Mouse (Mus musculus) CH12.LX (cell line): ENCODE measurements around the gene Odf2l. TPM values are rescaled to one million over a fixed set of nuclear protein-coding genes. Genes with fewer than 3 reads are reported as not detected.

ENCODE experiments used
- DNase-seq: peaks from one replicate; pipeline ENCODE4 v3.0.0-alpha.2; 2013; ENCODE audit errors: extremely low read depth
- H3K27ac ChIP-seq: 2 replicates; pipeline ENCODE4 v1.5.1; 2012; ENCODE audit warnings: low read depth, mild to moderate bottlenecking, control low read depth, moderate library complexity; ENCODE audit not compliant: insufficient read depth
- H3K27me3 ChIP-seq: replicated peaks from 2 replicates; pipeline ENCODE3; 2012; ENCODE audit warnings: inconsistent platforms
- H3K36me3 ChIP-seq, 2 experiments: replicated peaks in 1 of 2; 2 replicates each; pipeline versions ENCODE3 to v1.6.1; 2012; ENCODE audit warnings: inconsistent platforms in 1 of 2, low read length in 1 of 2, mild to moderate bottlenecking in 1 of 2, mixed read lengths in 1 of 2, moderate library complexity in 1 of 2; ENCODE audit not compliant: control insufficient read depth in 1 of 2, insufficient read depth in 1 of 2
- H3K4me1 ChIP-seq, 2 experiments: 2 replicates each; pipeline ENCODE4 v1.6.1; 2012; ENCODE audit warnings: inconsistent platforms in 1 of 2, moderate library complexity in 1 of 2; ENCODE audit not compliant: insufficient read depth in 2 of 2, control insufficient read depth in 1 of 2
- H3K4me2 ChIP-seq: 2 replicates; pipeline ENCODE4 v1.6.1; 2012; ENCODE audit warnings: low read depth, mild to moderate bottlenecking, control low read depth; ENCODE audit not compliant: poor library complexity, insufficient read depth, severe bottlenecking
- H3K4me3 ChIP-seq, 3 experiments: fragments of 150-350 bp in 1 of 3; sonication (generic) in 1 of 3; replicated peaks in 1 of 3; 2 replicates each; pipeline versions ENCODE3 to v1.5.1; 2011 to 2012; ENCODE audit warnings: low read depth in 2 of 3, low read length in 2 of 3, mild to moderate bottlenecking in 2 of 3, moderate library complexity in 2 of 3, control low read depth in 1 of 3, improper control_type of control experiment in 1 of 3, inconsistent platforms in 1 of 3, mixed read lengths in 1 of 3; ENCODE audit not compliant: poor library complexity in 1 of 3
- H3K79me2 ChIP-seq: replicated peaks from 2 replicates; pipeline ENCODE4 v1.6.1; 2012; ENCODE audit warnings: mild to moderate bottlenecking, moderate library complexity; ENCODE audit not compliant: control insufficient read depth, poor library complexity, insufficient read depth, severe bottlenecking; ENCODE audit errors: extremely low read depth
- H3K9ac ChIP-seq: 2 replicates; pipeline ENCODE4 v1.6.1; 2012; ENCODE audit warnings: low read depth, mild to moderate bottlenecking, control low read depth, moderate library complexity; ENCODE audit not compliant: insufficient read depth
- H3K9me3 ChIP-seq: replicated peaks from 2 replicates; pipeline ENCODE3; 2012; ENCODE audit warnings: low read length, inconsistent platforms, mixed read lengths
- BHLHE40 ChIP-seq: IDR thresholded peaks from 2 replicates; pipeline ENCODE4 v1.6.1; 2011; ENCODE audit warnings: mild to moderate bottlenecking, low read depth, low read length, improper control_type of control experiment
- CHD1 ChIP-seq: IDR thresholded peaks from 2 replicates; pipeline ENCODE4 v1.6.1; 2012; ENCODE audit warnings: low read depth, low read length, improper control_type of control experiment, inconsistent platforms
- CTCF ChIP-seq, 2 experiments: IDR thresholded peaks in 1 of 2; conservative IDR thresholded peaks in 1 of 2; 2 replicates each; pipeline ENCODE4 v1.5.1; 2011 to 2012; ENCODE audit warnings: low read depth in 2 of 2, low read length in 2 of 2, improper control_type of control experiment in 1 of 2, inconsistent platforms in 1 of 2, mild to moderate bottlenecking in 1 of 2, moderate library complexity in 1 of 2
- EP300 ChIP-seq: IDR thresholded peaks from 2 replicates; pipeline ENCODE4 v1.6.1; 2011; ENCODE audit warnings: low read length, improper control_type of control experiment
- GABPA ChIP-seq: IDR thresholded peaks from 2 replicates; pipeline ENCODE4 v1.6.1; 2012; ENCODE audit warnings: low read depth, low read length, improper control_type of control experiment, inconsistent platforms; ENCODE audit not compliant: insufficient replicate concordance
- JUN ChIP-seq: IDR thresholded peaks from 2 replicates; pipeline ENCODE4 v1.6.1; 2011; ENCODE audit warnings: low read depth, mild to moderate bottlenecking, low read length, improper control_type of control experiment, moderate library complexity; ENCODE audit not compliant: insufficient read depth
- JUND ChIP-seq: conservative IDR thresholded peaks from 2 replicates; pipeline ENCODE4 v1.6.1; 2011; ENCODE audit warnings: low read depth, low read length, improper control_type of control experiment
- MAFK ChIP-seq: IDR thresholded peaks from 2 replicates; pipeline ENCODE4 v1.6.1; 2011; ENCODE audit warnings: low read length, improper control_type of control experiment; ENCODE audit not compliant: insufficient replicate concordance
- MAX ChIP-seq: IDR thresholded peaks from 2 replicates; pipeline ENCODE4 v1.6.1; 2011; ENCODE audit warnings: low read length, improper control_type of control experiment
- MAZ ChIP-seq: IDR thresholded peaks from 2 replicates; pipeline ENCODE4 v1.6.1; 2012; ENCODE audit warnings: low read depth, mild to moderate bottlenecking, inconsistent platforms, low read length, improper control_type of control experiment, moderate library complexity
- MXI1 ChIP-seq: IDR thresholded peaks from 2 replicates; pipeline ENCODE4 v1.6.1; 2011; ENCODE audit warnings: mild to moderate bottlenecking, low read depth, low read length, improper control_type of control experiment
- MYC ChIP-seq: IDR thresholded peaks from 2 replicates; pipeline ENCODE4 v1.6.1; 2011; ENCODE audit warnings: low read depth, mild to moderate bottlenecking, improper control_type of control experiment, low read length
- PAX5 ChIP-seq: IDR thresholded peaks from 2 replicates; pipeline ENCODE4 v1.6.1; 2012; ENCODE audit warnings: low read length, inconsistent platforms, mixed read lengths
- POLR2A ChIP-seq: IDR thresholded peaks from 2 replicates; pipeline ENCODE4 v1.6.1; 2011; ENCODE audit warnings: low read depth, mild to moderate bottlenecking, improper control_type of control experiment, low read length
- POLR2AphosphoS2 ChIP-seq: IDR thresholded peaks from 2 replicates; pipeline ENCODE4 v1.6.1; 2011; ENCODE audit warnings: low read depth, low read length, improper control_type of control experiment
- RAD21 ChIP-seq: IDR thresholded peaks from 2 replicates; pipeline ENCODE4 v1.6.1; 2011; ENCODE audit warnings: low read depth, mild to moderate bottlenecking, low read length, improper control_type of control experiment, moderate library complexity
- SIN3A ChIP-seq: IDR thresholded peaks from 2 replicates; pipeline ENCODE4 v1.6.1; 2012; ENCODE audit warnings: low read length, improper control_type of control experiment, inconsistent platforms
- SMC3 ChIP-seq: IDR thresholded peaks from 2 replicates; pipeline ENCODE4 v1.6.1; 2011; ENCODE audit warnings: low read depth, low read length, improper control_type of control experiment
- TCF12 ChIP-seq: IDR thresholded peaks from 2 replicates; pipeline ENCODE4 v1.6.1; 2014; ENCODE audit warnings: low read depth, mild to moderate bottlenecking, inconsistent platforms, low read length, improper control_type of control experiment
- UBTF ChIP-seq: IDR thresholded peaks from 2 replicates; pipeline ENCODE4 v1.6.1; 2012; ENCODE audit warnings: low read depth, mild to moderate bottlenecking, inconsistent platforms, low read length, improper control_type of control experiment, moderate library complexity
- USF1 ChIP-seq: IDR thresholded peaks from 2 replicates; pipeline ENCODE4 v1.6.1; 2014; ENCODE audit warnings: low read depth, mild to moderate bottlenecking, inconsistent platforms, low read length, improper control_type of control experiment
- USF2 ChIP-seq: conservative IDR thresholded peaks from 2 replicates; pipeline ENCODE4 v1.6.1; 2011; ENCODE audit warnings: low read depth, low read length, improper control_type of control experiment
- ZKSCAN1 ChIP-seq: IDR thresholded peaks from 2 replicates; pipeline ENCODE4 v1.6.1; 2012; ENCODE audit warnings: low read depth, inconsistent platforms, low read length, improper control_type of control experiment, borderline replicate concordance
- ZNF384 ChIP-seq: IDR thresholded peaks from 2 replicates; pipeline ENCODE4 v1.6.1; 2012; ENCODE audit warnings: low read depth, low read length, improper control_type of control experiment, inconsistent platforms
- dilution Hi-C: fragments of 300-500 bp; cut with MboI; formaldehyde crosslinking; loops from 2 replicates; pipeline ENCODE4 v1.14.3; 2020; ENCODE audit warnings: low sequenced_read_pairs; ENCODE audit not compliant: extremely low pct_unique_long_range_greater_than_20kb, extremely low pct_ligation_motif_present
- in situ Hi-C: fragments of 300-500 bp; cut with MboI; formaldehyde crosslinking; loops from 3 replicates; pipeline ENCODE4 v1.14.3; 2019; ENCODE audit warnings: low sequenced_read_pairs, low pct_ligation_motif_present, low pct_unique_long_range_greater_than_20kb, mixed read lengths
- polyA plus RNA-seq: library from polyadenylated mRNA; unstranded; fragments of >175 nt; gene quantifications from 2 replicates; pipeline ENCODE4 v1.2.1, GENCODE M21; 2012; ENCODE audit warnings: low read depth; ENCODE audit not compliant: insufficient read length
- total RNA-seq, 2 experiments: library from RNA; depleted of rRNA; stranded (reverse); fragments of 300-350 nt in 1 of 2; fragments of >200 nt in 1 of 2; gene quantifications; 2 replicates each; pipeline ENCODE4 v1.2.3; 2012 to 2014

The Odf2l gene
- total and polyA plus RNA-seq, 3 experiments = 26.1 to 51.1 (median 39.1) TPM

GRCm38 (mm10) chr3:145143856-145144255, 25.5 kb downstream of the Odf2l start:
- Histone ChIP-seq H3K4me3 (no peak overlapping the region), H3K4me2 (no peak overlapping the region), H3K27ac (no peak overlapping the region), H3K27me3 (no peaks in the 10 kb centered on the region), H3K9ac (no peak overlapping the region), H3K9me3 (no peaks in the 10 kb centered on the region), H3K4me1 (peaks cover 8 to 43% of the 10 kb centered on the region in 2 experiments), H3K36me3 (peaks cover 13 to 58% of the 10 kb centered on the region in 2 experiments), H3K79me2 (no peaks in the 10 kb centered on the region)
- no peak for TF ChIP-seq ZKSCAN1
- TF ChIP-seq ZNF384 = no peak
- no peak for TF ChIP-seq USF2
- no peak for TF ChIP-seq MYC
- no peak for TF ChIP-seq MAFK
- TF ChIP-seq SMC3 = no peak
- no peak for TF ChIP-seq MAX
- no peak for TF ChIP-seq UBTF
- no peak for TF ChIP-seq POLR2AphosphoS2
- TF ChIP-seq SIN3A = no peak
- no peak for TF ChIP-seq EP300
- DNase-seq = no peak
- dilution Hi-C loops (no loop called here), in situ Hi-C loops (no loop called here)

GRCm38 (mm10) chr3:145146871-145147270, 28.5 kb downstream of the Odf2l start:
- in situ Hi-C loops = no loop called here
- DNase-seq = no peak
- Histone ChIP-seq H3K36me3 (peaks cover 17 to 67% of the 10 kb centered on the region in 2 experiments), H3K27ac (no peak overlapping the region), H3K27me3 (no peaks in the 10 kb centered on the region), H3K9me3 (no peaks in the 10 kb centered on the region), H3K79me2 (no peaks in the 10 kb centered on the region), H3K4me1 (peaks cover 8 to 46% of the 10 kb centered on the region in 2 experiments), H3K9ac (no peak overlapping the region), H3K4me2 (no peak overlapping the region)
- dilution Hi-C loops = no loop called here
- TF ChIP-seq SIN3A (no peak), BHLHE40 (no peak), JUND (no peak), TCF12 (no peak), POLR2AphosphoS2 (no peak), POLR2A (no peak), CTCF (conservative IDR thresholded peaks at IDR 0.05 in 1 of 2, IDR thresholded peaks at IDR 0.05 in 1 of 2; ENCODE audit: low read depth in 2 of 2, low read length in 2 of 2) (no peak), GABPA (no peak), MXI1 (no peak), CHD1 (no peak), PAX5 (no peak), MAZ (no peak), MYC (no peak), USF1 (no peak), SMC3 (no peak), RAD21 (no peak), JUN (no peak)
- TF ChIP-seq, all 38 proteins: peak for 0
- no peak overlapping the region for H3K4me3 ChIP-seq
